In the genomic region with DNA sequence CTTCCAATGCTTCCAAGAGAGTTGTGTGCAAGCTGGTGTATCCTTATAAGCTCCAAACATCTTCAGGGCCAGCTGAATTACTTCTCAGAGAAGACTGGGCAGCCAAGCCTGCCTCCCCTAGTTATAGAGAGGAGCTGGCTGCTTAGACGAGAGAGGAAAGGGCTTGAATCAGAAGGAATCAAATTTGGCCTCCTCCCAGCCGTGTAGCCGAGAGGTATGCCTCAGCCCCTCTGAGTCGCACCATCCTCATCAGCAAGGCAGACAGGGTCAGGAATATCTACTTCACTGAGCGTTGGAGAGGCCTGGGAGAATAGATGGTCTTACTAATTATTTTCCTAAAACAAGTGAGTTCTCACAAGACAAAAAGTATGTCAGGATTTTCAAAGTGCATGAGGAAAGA, we compare ENCODE assay signal across 22 mouse cellular contexts. TPM values are rescaled to one million over a fixed set of nuclear protein-coding genes. Genes with fewer than 3 reads are reported as not detected.
DNase-seq lines count a peak whose midpoint lies in the region; ATAC-seq lines count a peak whose summit lies in the region.
"Had no signal": no experiment of that assay in that cellular context is flagged by ENCODE, and none has a peak within 500 bp of the region (broad histone marks: within the 10 kb centered on the region; RNA-seq: fewer than 3 reads in every experiment).

No protein-coding gene starts in this region.

- H3K9me3 ChIP-seq in lung, embryonic 15.5 days, result no peaks in the 10 kb centered on the region
- no peaks in the 10 kb centered on the region for H3K9me3 ChIP-seq in midbrain, embryonic 11.5 days (ENCODE audit: control insufficient read depth, low read length)
- H3K9me3 ChIP-seq in midbrain, embryonic 15.5 days, result no peaks in the 10 kb centered on the region
- H3K9me3 ChIP-seq: hindbrain, embryonic 12.5 days; hindbrain, embryonic 15.5 days had no signal

- ATAC-seq in lung, embryonic 15.5 days (ENCODE audit: borderline replicate concordance, extremely low read depth, low FRiP score, low TSS enrichment), result no peak
- no peak for ATAC-seq in midbrain, embryonic 11.5 days (ENCODE audit: low FRiP score)
- no peak for ATAC-seq in midbrain, embryonic 15.5 days (replicated peaks)
- ATAC-seq: activated CD4-positive, CD25-positive, alpha-beta regulatory T cell, adult 4 months; CD4-positive, CD25-positive, alpha-beta regulatory T cell, adult 4 months; forebrain, embryonic 14.5 days; forebrain, postnatal 0 days had no signal

- DNase-seq in lung, postnatal 36 days, result no peak
- DNase-seq in midbrain, embryonic 11.5 days (ENCODE audit: low spot score, missing footprints), result peak; percentile 39
- DNase-seq in NIH3T3 (ENCODE audit: low read depth), result peak; percentile 70
- DNase-seq in cerebellum, postnatal 14 days, result no peak
- DNase-seq: adrenal gland, adult 8-10 months; adrenal gland, postnatal 25 days; cerebellum, adult 11-12 months; cerebellum, adult 8-10 months; cerebellum, postnatal 10 days; forebrain, postnatal 0 days; gastrocnemius, adult 2 months; gastrocnemius, postnatal 14 days; heart, adult 11 months had no signal

- H3K4me1 ChIP-seq in lung, embryonic 15.5 days, result 0 out of 2 replicates have a peak, but pooled peaks cover 10% of the 10 kb centered on the region
- no peaks in the 10 kb centered on the region for H3K4me1 ChIP-seq in midbrain, embryonic 11.5 days (ENCODE audit: control insufficient read depth, insufficient read depth, low read length)
- no peaks in the 10 kb centered on the region for H3K4me1 ChIP-seq in midbrain, embryonic 15.5 days
- H3K4me1 ChIP-seq: hindbrain, embryonic 12.5 days; hindbrain, embryonic 15.5 days had no signal

- H3K9ac ChIP-seq in lung, embryonic 15.5 days, result no peak overlapping the region
- H3K9ac ChIP-seq in midbrain, embryonic 11.5 days (ENCODE audit: low read length), result no peak overlapping the region
- no peak overlapping the region for H3K9ac ChIP-seq in midbrain, embryonic 15.5 days
- H3K9ac ChIP-seq: forebrain, postnatal 0 days; hindbrain, embryonic 12.5 days; hindbrain, embryonic 15.5 days had no signal

- H3K27ac ChIP-seq in lung, embryonic 15.5 days, result peak overlapping the region; percentile 77
- no peak overlapping the region for H3K27ac ChIP-seq in midbrain, embryonic 11.5 days (ENCODE audit: low read depth, low read length)
- no peak overlapping the region for H3K27ac ChIP-seq in midbrain, embryonic 15.5 days
- H3K27ac ChIP-seq: gastrocnemius, adult 2 months; hindbrain, embryonic 12.5 days; hindbrain, embryonic 15.5 days had no signal

- H3K4me2 ChIP-seq in lung, embryonic 15.5 days, result no peak overlapping the region
- no peak overlapping the region for H3K4me2 ChIP-seq in midbrain, embryonic 11.5 days
- no peak overlapping the region for H3K4me2 ChIP-seq in midbrain, embryonic 15.5 days
- H3K4me2 ChIP-seq: heart, embryonic 11.5 days; hindbrain, embryonic 12.5 days; hindbrain, embryonic 15.5 days had no signal

- no peaks in the 10 kb centered on the region for H3K27me3 ChIP-seq in lung, embryonic 15.5 days
- no peaks in the 10 kb centered on the region for H3K27me3 ChIP-seq in midbrain, embryonic 11.5 days (ENCODE audit: control insufficient read depth, insufficient read depth, low read length)
- H3K27me3 ChIP-seq in midbrain, embryonic 15.5 days (replicated peaks), result no peaks in the 10 kb centered on the region
- H3K27me3 ChIP-seq: hindbrain, embryonic 12.5 days; hindbrain, embryonic 15.5 days had no signal

- H3K4me3 ChIP-seq in lung, embryonic 15.5 days, result no peak overlapping the region
- H3K4me3 ChIP-seq in midbrain, embryonic 11.5 days (ENCODE audit: low read depth, low read length), result no peak overlapping the region
- no peak overlapping the region for H3K4me3 ChIP-seq in midbrain, embryonic 15.5 days
- H3K4me3 ChIP-seq: gastrocnemius, adult 2 months; hindbrain, embryonic 12.5 days; hindbrain, embryonic 15.5 days had no signal

- H3K36me3 ChIP-seq in lung, embryonic 15.5 days, result no peaks in the 10 kb centered on the region
- H3K36me3 ChIP-seq in midbrain, embryonic 11.5 days (ENCODE audit: control insufficient read depth, insufficient read depth, low read length), result no peaks in the 10 kb centered on the region
- H3K36me3 ChIP-seq in midbrain, embryonic 15.5 days (replicated peaks), result no peaks in the 10 kb centered on the region
- H3K36me3 ChIP-seq: hindbrain, embryonic 12.5 days; hindbrain, embryonic 15.5 days had no signal

- WGBS in lung, embryonic 15.5 days, result 63% methylated on average over 5 of the region's 5 CpGs
- 74% methylated on average over 5 of the region's 5 CpGs for WGBS in midbrain, embryonic 11.5 days
- 81% methylated on average over 5 of the region's 5 CpGs for WGBS in midbrain, embryonic 15.5 days

RNA-seq across cellular contexts. Expression of gene Ltbp2, which starts 40.7 kb away (rescaled TPM):
- 12.8 and 15.1 TPM in 2 replicates for polyA plus RNA-seq in lung, embryonic 15.5 days (2015; fragmentation: Nextera tagmentation; extraction: Ambion mirVana)
- 0.05 TPM in 1 of 2 replicates, not detected in the other for polyA plus RNA-seq in midbrain, embryonic 11.5 days (2014; fragmentation: Nextera tagmentation; extraction: Ambion mirVana)
- polyA plus RNA-seq in midbrain, embryonic 15.5 days (2015; fragmentation: Nextera tagmentation; extraction: Ambion mirVana), result 0.25 and 0.32 TPM in 2 replicates
- polyA plus RNA-seq: activated CD4-positive, CD25-positive, alpha-beta regulatory T cell, adult 4 months; CD4-positive, CD25-positive, alpha-beta regulatory T cell, adult 4 months; forebrain, embryonic 11.5 days; forebrain, embryonic 14.5 days had no signal

Comparison
In these comparisons a context has a peak if more than half of its experiments do, and no peak if none do; other contexts are left out.
1. DNase-seq: peak in midbrain, embryonic 11.5 days (single experiment) and NIH3T3 (single experiment); none in lung, postnatal 36 days (single experiment) and cerebellum, postnatal 14 days (0 of 2).
2. RNA of gene Ltbp2, which starts 40.7 kb away (polyA plus RNA-seq): 12.8 to 15.1 TPM in lung, embryonic 15.5 days; 0.25 to 0.32 TPM in midbrain, embryonic 15.5 days and 0.05 TPM in midbrain, embryonic 11.5 days; every median in the first group is over 10 times any median in the second.